Mouse (Mus musculus) lung, postnatal 4 days (tissue): ENCODE data around the gene B020004J07Rik.
"Not testable (repeated sequence)": the region's sequence is repeated elsewhere in the genome, so short reads cannot be mapped to it uniquely, and the experiment has no call there.

ENCODE experiments used
- DNase-seq, 2 experiments: peaks; one replicate each; pipeline ENCODE4 v3.0.0; 2021

Gene B020004J07Rik

DNA sequence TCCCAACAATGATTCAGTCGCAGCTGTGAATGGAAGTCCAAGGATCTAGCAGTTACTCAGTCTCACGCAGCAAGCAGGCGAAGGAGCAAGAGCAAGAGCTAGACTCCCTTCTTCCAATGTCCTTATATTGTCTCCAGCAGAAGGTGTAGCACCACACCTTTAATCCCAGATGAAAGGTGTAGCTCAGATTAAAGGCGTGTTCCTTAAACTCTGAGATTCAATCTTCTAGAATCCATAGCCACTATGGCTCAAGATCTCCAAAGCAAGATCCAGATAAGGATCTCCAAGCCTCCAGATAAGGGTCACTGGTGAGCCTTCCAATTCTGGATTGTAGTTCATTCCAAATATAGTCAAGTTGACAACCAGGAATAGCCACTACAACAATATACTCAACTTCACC is at the start of gene B020004J07Rik:
TSS of gene B020004J07Rik (minus strand) at position 101 of the 400 bp plus-strand sequence.
- DNase-seq, result not testable (repeated sequence)

DNA sequence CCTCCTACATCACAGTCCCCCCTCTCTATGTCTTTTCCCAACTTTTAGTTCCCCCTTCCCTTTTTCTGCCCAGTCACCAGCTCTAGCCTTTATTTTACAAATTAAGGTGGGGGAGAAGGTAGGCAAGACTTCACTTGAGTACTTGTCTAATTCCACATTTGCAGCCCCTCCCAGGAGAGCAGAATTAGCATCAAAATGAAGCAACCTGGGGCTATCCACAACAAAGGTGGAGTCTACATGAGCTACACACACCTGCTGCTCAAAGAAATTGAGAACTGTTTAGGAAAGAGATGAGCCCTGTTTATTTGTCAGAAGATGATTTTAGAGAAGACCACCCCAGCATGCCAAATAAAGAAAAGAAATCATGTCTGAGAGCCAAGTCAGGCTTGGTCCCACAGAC is 45.6 kb upstream of the B020004J07Rik start:
- DNase-seq, result no peak

DNA sequence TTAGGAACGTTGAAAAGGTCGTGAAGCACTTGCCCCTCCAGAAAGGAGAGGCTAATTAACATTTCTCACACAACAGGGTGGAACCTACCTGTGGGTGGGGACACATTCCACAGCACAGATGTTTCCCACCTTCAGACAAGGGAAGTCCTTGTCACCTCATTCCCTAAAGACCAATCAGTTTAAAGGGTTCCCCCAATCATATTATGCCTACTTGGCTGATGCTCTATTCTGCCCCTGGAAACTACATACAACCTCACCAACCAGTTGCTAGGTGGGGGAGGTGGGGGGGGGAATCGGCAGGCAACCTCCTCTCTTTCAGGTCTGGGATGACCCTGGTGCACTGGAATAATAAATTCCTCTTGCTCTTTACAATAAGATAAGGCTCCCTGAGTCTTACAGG is 39.8 kb upstream of the B020004J07Rik start:
- DNase-seq, result no peak

DNA sequence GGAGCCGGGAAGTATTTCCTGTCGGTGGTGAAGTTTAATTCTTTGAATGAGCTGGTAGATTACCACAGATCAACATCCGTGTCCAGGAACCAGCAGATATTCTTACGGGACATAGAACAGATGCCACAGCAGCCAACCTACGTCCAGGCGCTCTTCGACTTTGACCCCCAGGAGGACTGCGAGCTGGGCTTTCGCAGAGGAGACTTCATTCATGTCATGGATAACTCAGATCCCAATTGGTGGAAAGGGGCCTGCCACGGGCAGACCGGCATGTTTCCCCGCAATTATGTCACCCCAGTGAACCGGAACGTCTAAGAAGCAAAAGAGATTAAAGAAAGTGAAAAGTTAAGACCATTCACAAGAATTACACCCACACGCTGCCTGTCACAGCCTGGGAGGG is 31.9 kb upstream of the B020004J07Rik start:
- DNase-seq, result not testable (repeated sequence)

DNA sequence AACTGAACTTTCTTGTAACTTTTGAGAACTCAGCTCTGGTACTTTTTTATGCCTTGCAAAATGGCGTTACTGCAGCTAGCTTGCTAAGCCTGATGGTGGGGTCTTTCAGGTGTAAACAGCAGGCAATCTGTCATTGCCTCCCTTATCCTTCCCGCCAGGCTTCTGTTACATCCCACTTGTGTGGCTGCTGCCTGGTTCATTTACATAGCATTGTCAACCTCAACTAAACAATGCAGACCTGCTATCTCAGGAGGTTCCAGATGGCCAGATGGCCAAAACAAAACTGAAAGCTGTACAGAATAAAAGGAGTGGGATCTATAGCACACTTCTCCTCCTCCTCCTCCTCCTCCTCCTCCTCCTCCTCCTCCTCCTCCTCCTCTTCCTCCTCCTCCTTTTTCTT is 28.2 kb upstream of the B020004J07Rik start:
- DNase-seq, result not testable (repeated sequence)

DNA sequence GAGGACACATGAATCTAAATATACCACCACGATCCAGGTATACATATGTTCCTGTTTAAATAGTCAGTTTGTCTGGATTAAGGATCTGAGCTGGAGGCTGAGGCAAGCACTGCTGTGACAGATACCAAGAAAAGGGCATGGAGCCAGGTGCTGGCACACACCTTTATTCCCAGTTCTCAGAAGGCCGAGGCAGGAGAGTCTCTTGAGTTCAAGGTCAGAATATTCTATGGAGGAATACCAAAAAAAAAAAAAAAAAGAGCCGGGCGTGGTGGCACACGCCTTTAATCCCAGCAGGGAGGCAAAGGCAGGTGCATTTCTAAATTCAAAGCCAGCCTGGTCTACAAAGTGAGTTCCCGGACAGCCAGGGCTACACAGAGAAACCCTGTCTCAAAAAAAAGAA is 18.5 kb upstream of the B020004J07Rik start:
- no peak for DNase-seq

DNA sequence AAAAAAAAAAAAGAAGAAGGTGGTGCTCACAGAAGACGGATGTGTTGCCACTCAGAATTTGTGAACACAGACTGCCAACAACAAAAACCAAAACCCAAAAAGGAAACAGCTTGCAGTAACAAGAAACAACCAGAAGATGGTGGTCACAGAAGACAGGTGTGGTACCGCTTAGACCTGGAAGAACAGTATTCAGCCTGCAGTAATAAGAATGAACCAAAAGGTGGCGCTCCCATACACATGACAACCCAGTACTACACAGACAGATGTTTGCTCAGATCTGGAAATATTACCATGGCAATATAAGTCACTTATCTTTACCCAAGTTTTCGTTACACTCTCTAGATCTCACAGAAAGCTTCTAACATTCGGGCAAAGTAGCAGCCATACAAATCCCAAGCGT is 17.1 kb upstream of the B020004J07Rik start:
- DNase-seq, result peak in 1 of 2 experiments; percentile 8

DNA sequence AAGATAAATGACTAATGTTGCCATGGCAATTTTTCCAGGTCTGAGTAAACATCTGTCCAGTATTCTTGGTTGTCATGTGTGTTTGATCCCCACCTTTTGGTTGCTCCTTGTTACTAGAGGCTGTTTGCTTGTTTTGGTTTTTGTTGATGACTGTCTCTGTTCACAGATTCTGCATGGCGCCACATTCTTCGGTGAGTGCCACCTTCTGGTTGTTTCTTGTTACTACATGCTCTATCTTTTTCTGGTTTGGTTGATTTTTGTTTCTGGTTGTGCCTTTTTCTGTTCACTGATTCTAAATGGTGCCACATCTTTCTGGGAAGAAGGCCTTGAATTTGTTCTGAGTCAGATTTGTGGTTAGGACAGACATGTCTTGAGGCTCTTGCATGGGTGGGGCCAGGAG is 7.1 kb upstream of the B020004J07Rik start:
- no peak for DNase-seq
